Mouse (Mus musculus) mouse embryonic stem cell (cell line): ENCODE measurements around the gene Nbr1.
"Not testable (repeated sequence)": the region's sequence is repeated elsewhere in the genome, so short reads cannot be mapped to it uniquely, and the experiment has no call there.

Source experiments
- in situ Hi-C, 2 experiments: fragments of 300-500 bp; cut with MboI; formaldehyde crosslinking; loops; 1 replicate in 1 of 2; 3 replicates in 1 of 2; pipeline ENCODE4 v1.14.3; 2019 to 2020; ENCODE audit warnings: low sequenced_read_pairs in 2 of 2, low pct_unique_long_range_greater_than_20kb in 1 of 2, mixed read lengths in 1 of 2; ENCODE audit not compliant: unreplicated experiment in 1 of 2

The Nbr1 gene

GRCm38 (mm10) chr11:101581081-101581764 lies 29.3 kb downstream of the Nbr1 start:
- in situ Hi-C loops = no loop called here

GRCm38 (mm10) chr11:101582054-101583035 lies 30.4 kb downstream of the Nbr1 start, which contains the start of gene Tmem106a:
Tmem106a (plus strand) TSS chr11:101582242.
- in situ Hi-C loops = no loop called here

GRCm38 (mm10) chr11:101583205-101583604 lies 31.3 kb downstream of the Nbr1 start:
- in situ Hi-C loops = no loop called here

GRCm38 (mm10) chr11:101585031-101585430 lies 33.1 kb downstream of the Nbr1 start:
- in situ Hi-C loops = not testable (repeated sequence)

- in situ Hi-C loops = no loop called here
These were observed 33.9 kb downstream of the Nbr1 start for GRCm38 (mm10) chr11:101585805-101586204.

GRCm38 (mm10) chr11:101587676-101588075 lies 35.7 kb downstream of the Nbr1 start:
- in situ Hi-C loops = no loop called here

GRCm38 (mm10) chr11:101588868-101589267 lies 36.9 kb downstream of the Nbr1 start:
- in situ Hi-C loops = no loop called here

- in situ Hi-C loops = no loop called here
These were observed 37.5 kb downstream of the Nbr1 start for GRCm38 (mm10) chr11:101589444-101589843.

- in situ Hi-C loops = no loop called here
These were observed 38.2 kb downstream of the Nbr1 start for GRCm38 (mm10) chr11:101589989-101590624.

GRCm38 (mm10) chr11:101599156-101599555 lies 47.2 kb downstream of the Nbr1 start, which contains the start of gene Gm11634:
Gm11634 (minus strand) TSS chr11:101599256.
- in situ Hi-C loops = no loop called here

- in situ Hi-C loops = no loop called here
These were observed 50.5 kb downstream of the Nbr1 start for GRCm38 (mm10) chr11:101602491-101602890.

- in situ Hi-C loops = no loop called here
These were observed 52.2 kb downstream of the Nbr1 start for GRCm38 (mm10) chr11:101604116-101604515.

- in situ Hi-C loops = not testable (repeated sequence)
These were observed 52.8 kb downstream of the Nbr1 start for GRCm38 (mm10) chr11:101604531-101605453.

- in situ Hi-C loops = not testable (repeated sequence)
These were observed 55.2 kb downstream of the Nbr1 start for GRCm38 (mm10) chr11:101607134-101607533.

GRCm38 (mm10) chr11:101610445-101610844 lies 58.5 kb downstream of the Nbr1 start:
- in situ Hi-C loops = no loop called here

GRCm38 (mm10) chr11:101613596-101613995 lies 61.6 kb downstream of the Nbr1 start:
- in situ Hi-C loops = no loop called here

- in situ Hi-C loops = no loop called here
These were observed 62.2 kb downstream of the Nbr1 start for GRCm38 (mm10) chr11:101614116-101614515.

- in situ Hi-C loops = no loop called here
These were observed 63.4 kb downstream of the Nbr1 start for GRCm38 (mm10) chr11:101615380-101615779.
